Mouse (Mus musculus) intestine, embryonic 14.5 days (tissue): Measurements from ENCODE around the gene Slc25a45. TPM values are rescaled to one million over a fixed set of nuclear protein-coding genes. Genes with fewer than 3 reads are reported as not detected.

Experiments
- ATAC-seq: fragments of 200-750 bp; cut with Nextera tagmentation; replicated peaks from 2 replicates; pipeline ENCODE4 v1.8.0; 2017; ENCODE audit warnings: low read depth, moderate number of reproducible peaks, moderate TSS enrichment, moderate library complexity; ENCODE audit not compliant: low FRiP score, low TSS enrichment
- DNase-seq: peaks from one replicate; pipeline ENCODE4 v3.0.0-alpha.2; 2018; ENCODE audit warnings: low spot score
- H3K27ac ChIP-seq: fragments of 300-500 bp; sonication (generic); 2 replicates; pipeline ENCODE4 v1.5.1; 2014; ENCODE audit warnings: low read depth, mild to moderate bottlenecking, control low read depth
- H3K27me3 ChIP-seq: fragments of 300-500 bp; sonication (generic); replicated peaks from 2 replicates; pipeline ENCODE4 v1.6.1; 2014; ENCODE audit warnings: low read length, control low read depth; ENCODE audit not compliant: control insufficient read depth, insufficient read depth
- H3K36me3 ChIP-seq: fragments of 300-500 bp; sonication (generic); 2 replicates; pipeline ENCODE4 v1.6.1; 2014; ENCODE audit warnings: low read length, control low read depth; ENCODE audit not compliant: control insufficient read depth, insufficient read depth
- H3K4me1 ChIP-seq: fragments of 300-500 bp; sonication (generic); replicated peaks from 2 replicates; pipeline ENCODE4 v1.6.1; 2014; ENCODE audit warnings: low read length, control low read depth, mixed read lengths; ENCODE audit not compliant: control insufficient read depth, insufficient read depth
- H3K4me2 ChIP-seq: fragments of 300-500 bp; sonication (generic); 2 replicates; pipeline ENCODE4 v1.6.1; 2014; ENCODE audit warnings: low read length
- H3K4me3 ChIP-seq: fragments of 300-500 bp; sonication (generic); 2 replicates; pipeline ENCODE4 v1.5.1; 2014; ENCODE audit warnings: low read depth, low read length, control low read depth, mixed read lengths
- H3K9ac ChIP-seq: fragments of 300-500 bp; sonication (generic); 2 replicates; pipeline ENCODE4 v1.6.1; 2014; ENCODE audit warnings: mild to moderate bottlenecking, low read length
- H3K9me3 ChIP-seq: fragments of 300-500 bp; sonication (generic); 2 replicates; pipeline ENCODE4 v1.6.1; 2016; ENCODE audit warnings: low read length, control low read depth; ENCODE audit not compliant: control insufficient read depth
- WGBS: fragments of 180-500 bp; shearing (Covaris S2); extraction: QIAGEN DNeasy Blood & Tissue Kit; methylation state at CpG from one replicate; pipeline ENCODE4 v1.1.7; 2014; 5-methylcytosine and 5-hydroxymethylcytosine counted together
- polyA plus RNA-seq: library from polyadenylated mRNA; unstranded; fragments of >200 nt; fragmentation: Nextera tagmentation; extraction: Ambion mirVana; gene quantifications from 2 replicates; pipeline ENCODE4 v1.2.1, GENCODE M21; 2014

The Slc25a45 gene
- polyA plus RNA-seq, 1 experiment from 2014 or later = 2.1 TPM

DNA sequence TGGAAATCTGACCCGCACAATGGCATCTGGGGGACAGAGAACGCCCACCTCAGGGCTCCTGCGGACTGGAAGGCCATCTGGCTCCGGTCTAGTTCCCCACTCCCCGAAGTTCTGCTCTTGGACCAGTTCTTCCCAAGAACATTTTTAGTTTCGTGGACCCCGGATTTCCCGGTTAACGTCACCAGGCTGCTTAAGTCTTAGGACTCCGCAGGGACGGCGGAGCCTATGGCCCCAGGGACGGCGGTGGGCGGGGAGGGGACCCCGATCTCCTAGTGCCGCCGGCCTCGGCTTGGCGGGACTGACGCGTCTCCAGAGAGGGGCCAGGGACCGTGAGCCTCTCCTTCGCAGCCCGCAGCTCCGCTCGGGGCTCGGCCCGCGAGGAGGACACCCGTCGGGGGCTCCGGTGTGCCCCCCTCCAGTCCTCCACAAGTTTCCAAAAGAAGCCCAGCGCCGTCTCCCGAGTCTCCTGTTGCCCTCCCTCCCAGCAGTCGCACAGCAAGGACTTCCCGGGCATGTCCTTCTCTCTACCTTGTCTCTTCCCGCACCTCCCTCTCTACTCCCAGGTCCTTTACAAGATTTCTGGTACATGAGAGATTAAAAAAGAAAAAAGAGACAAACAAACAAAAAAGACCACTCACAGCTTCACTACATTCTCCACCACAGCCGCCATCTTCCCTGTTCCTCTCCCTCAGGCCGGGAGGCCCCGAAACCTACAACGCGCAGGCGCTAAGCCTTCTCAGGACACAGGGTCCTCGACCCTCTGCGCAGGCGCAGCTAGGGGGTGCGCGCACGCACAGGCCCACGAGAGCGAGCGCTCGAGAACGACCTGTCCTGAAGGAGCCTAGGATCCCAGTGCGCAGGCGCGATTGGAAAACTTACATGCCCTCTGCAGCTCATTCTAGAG lies 34.7 kb downstream of the Slc25a45 start:
- ATAC-seq = peak; percentile 93
- under 1% methylated on average over 56 of the region's 59 CpGs for WGBS
- H3K27me3 ChIP-seq = no peaks in the 10 kb centered on the region

DNA sequence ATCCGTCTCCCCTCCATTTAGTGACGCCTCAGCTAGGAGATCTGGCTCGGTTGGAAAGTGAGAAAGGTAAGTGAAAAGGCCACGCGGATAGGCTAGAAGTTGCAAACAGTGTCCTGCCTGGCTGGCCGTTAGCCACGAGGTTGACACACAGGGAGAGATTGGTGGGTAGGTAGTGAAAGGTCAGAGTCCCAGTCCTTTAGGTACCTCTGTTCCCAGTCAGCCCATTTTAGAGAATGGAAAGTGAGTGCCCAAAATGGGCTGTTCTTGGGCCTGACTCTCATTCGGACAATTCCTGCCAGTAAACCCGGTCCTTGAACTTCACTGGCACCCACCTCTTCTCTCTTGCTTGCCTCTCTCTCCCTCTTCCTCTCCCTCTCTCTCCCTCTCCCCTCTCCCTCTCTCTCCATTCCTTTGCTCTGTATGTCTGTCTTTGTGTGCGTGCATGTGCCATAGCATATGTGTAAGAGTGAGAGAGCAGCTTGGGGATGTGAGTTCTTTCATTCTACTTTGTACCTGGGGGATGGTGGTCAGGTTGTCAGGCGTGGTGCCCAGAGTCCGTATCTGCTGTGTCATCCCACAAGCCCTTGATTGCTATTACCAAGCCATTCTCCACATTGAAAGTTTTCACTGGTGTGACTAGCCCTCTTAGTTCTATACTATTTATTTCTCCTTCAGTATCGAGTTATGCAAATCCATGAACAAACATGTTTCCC lies 35.6 kb downstream of the Slc25a45 start, which contains the start of gene Dpf2:
TSS of gene Dpf2 (minus strand) at position 4 of the 713 bp plus-strand sequence.
- peaks cover 14% of the 10 kb centered on the region for H3K36me3 ChIP-seq
- no peaks in the 10 kb centered on the region for H3K9me3 ChIP-seq
- DNase-seq (no peak), ATAC-seq (peak; percentile 58; the same call in 1 of the 2 replicates)
- peak within 1 kb of the TSS; percentile 76 for H3K27ac ChIP-seq
- whole genome bisulfite sequencing = 16% methylated on average over 13 of the region's 13 CpGs
- H3K9ac ChIP-seq = peak within 1 kb of the TSS; percentile 87
- no peaks in the 10 kb centered on the region for H3K27me3 ChIP-seq
- peak within 1 kb of the TSS; percentile 67 for H3K4me2 ChIP-seq
- peak within 1 kb of the TSS; percentile 71 for H3K4me3 ChIP-seq
- H3K4me1 ChIP-seq = peaks cover 24% of the 10 kb centered on the region

More for the DNA sequence above, 34.7 kb downstream of the Slc25a45 start:
- no peaks in the 10 kb centered on the region for H3K9me3 ChIP-seq
- peak; percentile 98 for DNase-seq
- H3K4me3 ChIP-seq = peak overlapping the region; percentile 71
- peak overlapping the region; percentile 76 for H3K27ac ChIP-seq
- peak overlapping the region; percentile 87 for H3K9ac ChIP-seq
- peaks cover 6% of the 10 kb centered on the region for H3K36me3 ChIP-seq
- H3K4me2 ChIP-seq = peak overlapping the region; percentile 67
- H3K4me1 ChIP-seq = peaks cover 24% of the 10 kb centered on the region

DNA sequence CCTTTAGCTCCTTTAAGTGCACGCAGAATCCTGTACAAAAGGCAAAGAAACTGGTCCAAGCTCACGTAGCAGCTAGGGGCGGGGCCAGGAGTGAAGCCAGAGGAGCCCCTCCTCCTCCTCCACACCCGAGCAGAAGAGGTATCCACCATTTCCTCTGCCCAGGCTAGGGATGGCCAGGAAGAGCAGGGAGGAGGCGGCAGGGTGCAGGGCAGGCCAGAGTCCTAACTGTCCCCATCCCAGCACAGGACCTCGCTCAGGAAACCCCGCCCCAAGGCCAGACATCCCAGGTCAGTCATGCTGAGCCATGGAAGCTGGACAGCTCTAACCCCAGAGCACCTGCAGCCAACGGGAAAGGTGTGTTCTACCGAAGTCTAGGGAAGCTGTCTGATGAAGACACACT lies 44.1 kb downstream of the Slc25a45 start:
- peak; percentile 52 for DNase-seq
- H3K27ac ChIP-seq = no peak overlapping the region
- 23% methylated on average over 9 of the region's 9 CpGs for WGBS

DNA sequence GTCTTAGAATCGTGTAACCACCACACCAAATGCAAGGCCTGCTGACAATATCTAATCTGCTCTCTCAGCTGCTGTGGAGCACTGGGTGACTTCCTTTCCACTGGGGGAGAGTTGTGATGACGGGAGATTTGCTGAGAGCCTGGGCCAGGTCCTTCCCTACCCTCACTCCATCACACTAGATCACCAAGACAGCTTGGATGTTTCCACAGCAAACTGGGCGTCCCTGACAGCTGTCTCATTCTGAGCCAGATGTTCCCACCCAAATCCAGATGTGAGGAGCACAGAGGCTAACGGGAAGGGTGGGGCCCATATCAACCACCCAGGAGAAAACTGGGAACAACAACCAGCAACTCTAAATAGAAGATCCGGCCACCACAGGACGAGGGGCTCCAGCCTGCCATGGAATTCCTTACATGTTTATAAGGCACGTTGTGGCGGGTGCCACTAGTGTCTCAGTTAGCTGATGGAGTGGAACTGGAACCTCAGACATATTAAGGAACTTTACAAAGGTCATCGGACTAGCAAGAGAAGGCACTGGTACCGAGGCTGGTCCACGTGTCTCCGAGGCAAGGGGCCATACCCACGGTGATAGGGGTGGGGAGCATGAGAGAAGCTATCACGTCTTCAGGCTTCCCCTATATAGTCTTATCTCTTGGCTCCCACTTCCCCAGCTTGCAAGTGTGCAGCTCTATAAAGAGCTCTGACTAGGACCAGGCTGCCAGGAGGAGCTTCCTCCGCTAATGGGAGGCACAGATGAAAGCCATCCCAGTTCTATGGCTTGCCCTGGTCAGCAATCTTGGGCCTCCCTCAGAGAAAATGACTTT lies 44.7 kb downstream of the Slc25a45 start:
- H3K27ac ChIP-seq = no peak overlapping the region
- H3K4me2 ChIP-seq = peak overlapping the region; percentile 29; the same call in 1 of the 2 replicates
- peaks cover 19% of the 10 kb centered on the region for H3K4me1 ChIP-seq
- 72% methylated on average over 15 of the region's 15 CpGs for WGBS
- peaks cover 14% of the 10 kb centered on the region for H3K36me3 ChIP-seq
- H3K4me3 ChIP-seq = no peak overlapping the region
- no peaks in the 10 kb centered on the region for H3K9me3 ChIP-seq
- H3K27me3 ChIP-seq = no peaks in the 10 kb centered on the region
- H3K9ac ChIP-seq = no peak overlapping the region
- DNase-seq = no peak
- ATAC-seq = no peak

More for the DNA sequence above, 44.1 kb downstream of the Slc25a45 start:
- Histone ChIP-seq H3K27me3 (no peaks in the 10 kb centered on the region), H3K36me3 (peaks cover 20% of the 10 kb centered on the region), H3K4me2 (peak overlapping the region; percentile 29), H3K9me3 (no peaks in the 10 kb centered on the region), H3K9ac (no peak overlapping the region), H3K4me1 (peaks cover 19% of the 10 kb centered on the region), H3K4me3 (no peak overlapping the region)
- no peak for ATAC-seq

DNA sequence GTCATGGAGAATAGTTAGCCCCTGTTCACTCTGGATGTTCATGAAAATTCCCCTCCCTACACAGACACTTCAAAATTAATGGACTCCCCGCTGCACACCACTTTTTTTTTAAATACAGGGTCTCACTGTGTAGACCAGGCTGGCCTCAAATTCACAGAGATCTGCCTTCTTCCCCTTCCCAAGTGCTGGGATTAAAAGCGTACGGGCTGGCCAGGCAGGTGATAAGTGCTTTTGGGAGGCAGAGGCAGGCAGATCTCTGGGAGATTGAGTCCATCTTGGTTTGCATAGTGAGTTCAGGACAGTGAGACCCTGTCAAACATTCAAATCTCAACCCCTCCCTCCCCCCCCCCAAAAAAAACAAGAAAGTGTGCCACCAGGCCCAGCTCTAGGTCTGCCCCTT lies 45.4 kb downstream of the Slc25a45 start:
- 93% methylated on average over 3 of the region's 3 CpGs for WGBS
- H3K27me3 ChIP-seq = no peaks in the 10 kb centered on the region
- peaks cover 8% of the 10 kb centered on the region; the same call in 1 of the 2 replicates for H3K36me3 ChIP-seq
- H3K4me1 ChIP-seq = peaks cover 19% of the 10 kb centered on the region
- H3K27ac ChIP-seq = no peak overlapping the region
- H3K4me3 ChIP-seq = no peak overlapping the region
- DNase-seq (no peak), ATAC-seq (no peak)
- H3K9me3 ChIP-seq = no peaks in the 10 kb centered on the region
- H3K9ac ChIP-seq = no peak overlapping the region
- 0 out of 2 replicates have a peak overlapping the region, but pooled peaks have one; percentile 3 for H3K4me2 ChIP-seq

DNA sequence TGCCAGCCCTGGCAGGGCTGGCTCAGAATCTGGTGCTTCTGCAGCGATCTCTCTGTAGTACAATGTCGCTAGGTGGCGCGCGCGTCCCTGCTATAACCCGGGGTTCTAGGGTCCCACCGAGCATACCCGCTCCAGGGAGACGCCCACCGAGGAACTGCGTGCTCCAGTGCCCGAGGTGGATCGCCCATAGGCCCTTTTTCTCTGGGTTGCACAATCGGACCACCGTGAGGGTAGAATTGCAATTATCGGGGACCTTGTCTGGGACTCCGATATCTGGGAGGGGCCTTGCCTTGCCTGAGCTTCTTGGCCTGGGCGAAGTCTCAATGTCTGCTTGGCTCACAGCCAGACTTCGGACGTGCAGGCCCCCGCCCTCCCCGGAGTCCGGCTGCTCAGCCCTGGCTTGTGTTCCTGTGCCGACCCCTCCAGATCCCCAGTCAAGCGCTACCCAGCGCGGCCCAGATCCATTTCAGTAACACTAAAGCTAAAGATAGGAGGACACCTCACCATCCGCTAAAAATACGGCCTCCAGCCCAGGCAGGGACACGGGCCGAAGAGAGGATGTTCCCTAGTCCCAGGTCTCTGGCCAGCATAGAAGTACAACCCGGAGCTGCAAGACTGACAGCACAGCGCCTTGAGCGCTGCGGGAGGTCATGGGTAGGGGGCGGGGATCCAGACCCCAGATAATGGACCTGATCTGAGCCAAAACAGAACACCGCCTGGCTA lies 46.5 kb downstream of the Slc25a45 start:
- Histone ChIP-seq H3K4me1 (peaks cover 27% of the 10 kb centered on the region), H3K4me2 (peak overlapping the region; percentile 98), H3K36me3 (no peaks in the 10 kb centered on the region), H3K4me3 (peak overlapping the region; percentile 64), H3K27ac (peak overlapping the region; percentile 77), H3K27me3 (no peaks in the 10 kb centered on the region), H3K9me3 (no peaks in the 10 kb centered on the region), H3K9ac (peak overlapping the region; percentile 53)
- under 1% methylated on average over 38 of the region's 38 CpGs for WGBS
- ATAC-seq (peak; percentile 80), DNase-seq (peak; percentile 99)

DNA sequence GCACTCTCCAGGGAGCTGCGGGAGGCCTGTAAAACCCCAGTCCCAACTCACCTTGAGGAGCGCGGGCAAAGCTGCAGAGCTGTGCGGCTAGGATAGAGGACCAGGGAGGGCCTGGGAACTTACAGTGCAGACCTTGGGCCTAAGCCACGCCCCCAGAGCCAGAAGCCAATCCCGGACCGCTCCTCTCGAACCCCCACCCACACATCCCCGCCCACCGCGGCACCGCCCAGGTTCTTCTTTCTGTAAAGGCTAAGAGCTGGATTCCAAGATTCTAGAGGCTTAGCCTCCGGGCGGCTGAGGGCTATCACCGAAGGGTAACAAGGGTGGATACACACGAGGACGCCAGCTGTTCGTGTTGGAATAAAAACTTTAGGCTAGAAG lies 47.1 kb downstream of the Slc25a45 start, which contains the start of gene Cdc42ep2:
TSS of gene Cdc42ep2 (minus strand) at position 104 of the 381 bp plus-strand sequence.
- WGBS = under 1% methylated on average over 18 of the region's 18 CpGs
- peak within 1 kb of the TSS; percentile 53 for H3K9ac ChIP-seq
- H3K27ac ChIP-seq = peak within 1 kb of the TSS; percentile 77
- H3K9me3 ChIP-seq = no peaks in the 10 kb centered on the region
- H3K4me2 ChIP-seq = peak within 1 kb of the TSS; percentile 98
- H3K4me1 ChIP-seq = peaks cover 32% of the 10 kb centered on the region
- no peak for DNase-seq
- H3K36me3 ChIP-seq = no peaks in the 10 kb centered on the region
- ATAC-seq = peak; percentile 91
- H3K4me3 ChIP-seq = peak within 1 kb of the TSS; percentile 64
- no peaks in the 10 kb centered on the region for H3K27me3 ChIP-seq
